Mouse (Mus musculus) kidney, postnatal 0 days (tissue): ENCODE results near the gene Tecr. TPM values are rescaled to one million over a fixed set of nuclear protein-coding genes. Genes with fewer than 3 reads are reported as not detected.
"Not testable (repeated sequence)": the region's sequence is repeated elsewhere in the genome, so short reads cannot be mapped to it uniquely, and the experiment has no call there.

ENCODE experiments used
- ATAC-seq: fragments of 200-750 bp; cut with Nextera tagmentation; replicated peaks from 2 replicates; pipeline ENCODE4 v1.8.0; 2017; ENCODE audit warnings: low read depth, moderate number of reproducible peaks, moderate TSS enrichment, moderate library complexity; ENCODE audit not compliant: low FRiP score
- DNase-seq: peaks from one replicate; pipeline ENCODE4 v3.0.0-alpha.2; 2016; ENCODE audit warnings: low spot score
- H3K27ac ChIP-seq: fragments of 300-500 bp; sonication (generic); 2 replicates; pipeline ENCODE4 v1.5.1; 2014; ENCODE audit warnings: mild to moderate bottlenecking
- H3K27me3 ChIP-seq: fragments of 300-500 bp; sonication (generic); 2 replicates; pipeline ENCODE4 v1.6.1; 2014; ENCODE audit warnings: low read length, mixed read lengths; ENCODE audit not compliant: insufficient read depth
- H3K36me3 ChIP-seq: fragments of 300-500 bp; sonication (generic); 2 replicates; pipeline ENCODE4 v1.6.1; 2014; ENCODE audit warnings: low read length, mixed read lengths; ENCODE audit not compliant: insufficient read depth
- H3K4me1 ChIP-seq: fragments of 300-500 bp; sonication (generic); replicated peaks from 2 replicates; pipeline ENCODE4 v1.6.1; 2014; ENCODE audit warnings: antibody characterized with exemption, low read length, mixed read lengths; ENCODE audit not compliant: insufficient read depth
- H3K4me2 ChIP-seq: fragments of 300-500 bp; sonication (generic); 2 replicates; pipeline ENCODE4 v1.6.1; 2014; ENCODE audit warnings: mild to moderate bottlenecking, low read length, moderate library complexity, mixed read lengths
- H3K4me3 ChIP-seq: fragments of 300-500 bp; sonication (generic); replicated peaks from 2 replicates; pipeline ENCODE4 v1.5.1; 2014; ENCODE audit warnings: low read depth, low read length
- H3K9ac ChIP-seq: fragments of 300-500 bp; sonication (generic); 2 replicates; pipeline ENCODE4 v1.6.1; 2014; ENCODE audit warnings: low read depth, low read length
- H3K9me3 ChIP-seq: fragments of 300-500 bp; sonication (generic); replicated peaks from 2 replicates; pipeline ENCODE4 v1.6.1; 2016; ENCODE audit warnings: low read length, inconsistent platforms, mixed read lengths
- CTCF ChIP-seq: IDR thresholded peaks from 2 replicates; pipeline ENCODE4 v1.5.1; 2016; ENCODE audit warnings: antibody characterized with exemption, low read depth, mild to moderate bottlenecking, moderate library complexity
- WGBS: fragments of 180-500 bp; shearing (Covaris S2); extraction: QIAGEN DNeasy Blood & Tissue Kit; methylation state at CpG from one replicate; pipeline ENCODE4 v1.1.7; 2014; 5-methylcytosine and 5-hydroxymethylcytosine counted together
- polyA plus RNA-seq: library from polyadenylated mRNA; unstranded; fragments of >200 nt; fragmentation: Nextera tagmentation; extraction: Ambion mirVana; gene quantifications from 2 replicates; pipeline ENCODE4 v1.2.1, GENCODE M21; 2015

Tecr gene
- polyA plus RNA-seq, 1 experiment from 2014 or later: 560 TPM

DNA sequence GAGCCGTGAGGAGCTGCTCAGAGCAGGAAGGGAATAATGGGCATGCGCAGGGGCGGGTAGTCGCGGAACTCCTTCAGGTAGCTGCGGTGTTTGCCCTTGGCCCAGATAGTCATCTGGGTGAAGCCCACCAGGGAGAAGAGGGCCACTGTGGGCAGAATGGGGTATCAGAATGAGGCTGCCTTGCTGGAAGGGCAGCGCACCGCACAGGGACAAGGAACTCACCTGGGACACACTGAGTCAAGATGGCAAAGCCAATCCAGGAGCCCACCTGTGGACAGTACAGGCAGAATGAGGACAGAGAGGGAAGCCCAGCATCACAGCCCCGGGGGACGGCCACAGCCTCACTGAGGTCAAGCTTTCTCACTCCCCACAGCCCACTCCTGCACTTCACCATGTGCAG, 36.0 kb downstream of the Tecr start:
- DNase-seq (no peak), ATAC-seq (no peak)
- H3K9ac ChIP-seq: no peak overlapping the region
- H3K4me3 ChIP-seq: no peak overlapping the region
- H3K27ac ChIP-seq: no peak overlapping the region
- peaks cover 20% of the 10 kb centered on the region; the same call in 1 of the 2 replicates for H3K36me3 ChIP-seq
- TF ChIP-seq CTCF: no peak
- WGBS: 87% methylated on average over 10 of the region's 10 CpGs
- no peak overlapping the region for H3K4me2 ChIP-seq
- no peaks in the 10 kb centered on the region for H3K27me3 ChIP-seq
- H3K4me1 ChIP-seq: peaks cover 36% of the 10 kb centered on the region
- no peaks in the 10 kb centered on the region for H3K9me3 ChIP-seq

DNA sequence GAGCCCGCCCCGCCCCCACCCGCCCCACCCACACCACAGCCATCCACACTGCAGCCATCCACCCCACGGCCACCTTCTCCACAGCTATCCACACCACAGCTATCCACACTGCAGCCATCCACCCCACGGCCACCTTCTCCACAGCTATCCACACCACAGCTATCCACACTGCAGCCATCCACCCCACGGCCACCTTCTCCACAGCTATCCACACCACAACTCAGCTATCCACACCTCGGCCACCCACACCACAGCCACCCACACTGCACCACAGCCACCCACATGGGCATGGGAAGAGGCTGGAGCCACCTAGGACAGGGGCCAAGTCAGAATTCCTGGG, 36.8 kb downstream of the Tecr start:
- not testable (repeated sequence) for ATAC-seq
- peaks cover 20% of the 10 kb centered on the region; the same call in 1 of the 2 replicates for H3K36me3 ChIP-seq

DNA sequence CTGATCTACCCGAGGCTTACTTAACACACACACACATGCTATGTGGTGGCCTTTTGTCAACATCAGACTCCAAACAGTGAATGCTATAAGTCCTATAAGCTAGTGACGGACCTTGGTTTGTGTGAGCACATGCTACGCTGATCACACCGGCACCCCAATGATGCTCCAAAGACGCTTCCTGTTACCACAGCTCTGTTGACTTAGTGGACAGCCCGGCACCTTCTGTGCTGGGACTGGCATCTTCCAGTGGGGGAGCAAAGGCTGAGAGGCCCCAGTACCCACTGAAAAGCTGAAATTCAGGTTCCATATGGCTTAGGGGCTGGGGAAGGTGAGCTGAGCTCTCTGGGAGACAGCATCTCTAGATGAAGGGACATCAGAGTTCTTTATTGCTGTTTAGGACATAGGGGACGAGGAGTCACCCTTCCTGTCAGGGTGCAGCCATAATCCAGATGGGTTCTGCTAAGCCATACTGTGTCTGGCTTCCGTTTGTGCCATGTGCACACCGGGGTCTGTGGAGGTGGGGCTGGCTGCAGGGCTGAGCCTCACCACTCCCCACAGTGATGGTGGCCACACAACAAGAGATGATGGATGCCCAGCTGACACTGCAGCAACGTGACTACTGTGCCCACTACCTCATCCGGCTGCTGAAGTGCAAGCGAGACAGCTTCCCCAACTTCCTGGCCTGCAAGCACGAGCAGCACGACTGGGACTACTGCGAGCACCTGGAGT, 37.3 kb downstream of the Tecr start:
- H3K9ac ChIP-seq: no peak overlapping the region
- WGBS: 84% methylated on average over 15 of the region's 15 CpGs
- H3K36me3 ChIP-seq: peaks cover 20% of the 10 kb centered on the region; the same call in 1 of the 2 replicates

More for the DNA sequence above, 36.8 kb downstream of the Tecr start:
- 97% methylated on average over 7 of the region's 7 CpGs for WGBS
- not testable (repeated sequence) for H3K27me3 ChIP-seq, H3K4me2 ChIP-seq, H3K9me3 ChIP-seq, H3K4me3 ChIP-seq, DNase-seq, H3K9ac ChIP-seq, H3K27ac ChIP-seq
- peaks cover 29% of the 10 kb centered on the region for H3K4me1 ChIP-seq

DNA sequence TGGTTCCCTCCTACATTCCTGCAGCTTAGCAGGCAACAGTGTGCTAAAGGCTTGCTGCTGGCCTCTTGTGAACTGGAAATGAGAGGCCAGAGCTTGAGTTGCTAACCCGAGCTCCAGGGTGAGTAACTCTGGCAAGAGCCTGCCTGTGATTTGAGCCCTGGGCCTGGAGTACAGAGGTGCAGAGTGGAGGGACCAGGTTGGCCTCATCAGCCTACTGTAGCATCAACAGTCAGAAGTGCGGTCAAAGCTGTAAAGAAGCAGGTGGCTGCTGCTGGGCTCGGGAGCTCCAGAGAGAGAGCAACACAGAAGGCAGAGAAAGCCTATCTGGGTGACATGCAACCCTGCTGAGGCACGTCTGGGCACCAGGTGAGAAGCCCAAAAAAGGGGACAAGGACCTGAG, 38.6 kb downstream of the Tecr start:
- DNase-seq (no peak), ATAC-seq (no peak)
- Histone ChIP-seq H3K4me1 (peaks cover 11% of the 10 kb centered on the region), H3K9ac (no peak overlapping the region), H3K27me3 (no peaks in the 10 kb centered on the region), H3K9me3 (no peaks in the 10 kb centered on the region), H3K4me2 (no peak overlapping the region), H3K27ac (no peak overlapping the region; the same call in 1 of the 2 replicates), H3K4me3 (no peak overlapping the region), H3K36me3 (peaks cover 20% of the 10 kb centered on the region; the same call in 1 of the 2 replicates)
- no peak for TF ChIP-seq CTCF
- WGBS: 62% methylated on average over 4 of the region's 4 CpGs

More for the DNA sequence above, 37.3 kb downstream of the Tecr start:
- Histone ChIP-seq H3K4me3 (no peak overlapping the region), H3K9me3 (no peaks in the 10 kb centered on the region), H3K27ac (no peak overlapping the region), H3K27me3 (no peaks in the 10 kb centered on the region), H3K4me2 (no peak overlapping the region), H3K4me1 (peaks cover 23% of the 10 kb centered on the region)
- ATAC-seq: no peak
- TF ChIP-seq CTCF: no peak
- no peak for DNase-seq

DNA sequence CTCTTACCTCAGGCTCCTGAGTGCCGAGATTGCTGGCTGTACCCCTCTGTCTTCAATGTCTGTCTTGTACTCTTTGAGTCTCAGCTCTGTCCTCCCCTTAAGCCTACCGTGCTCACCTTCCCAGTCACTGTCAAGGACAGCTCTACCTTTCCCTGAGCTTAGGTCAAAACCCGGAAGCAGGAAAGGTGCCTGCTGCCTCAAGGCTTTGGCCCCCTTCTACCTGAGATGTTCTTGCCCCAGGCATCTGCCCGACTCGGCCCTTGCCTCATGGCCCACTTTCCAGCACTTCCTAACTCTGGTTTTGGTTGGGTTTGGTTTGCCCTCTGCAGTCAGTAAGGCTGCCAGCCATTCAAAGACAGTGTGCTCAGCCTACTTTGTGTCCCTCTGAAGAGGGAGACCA, 39.0 kb downstream of the Tecr start:
- 74% methylated on average over 5 of the region's 5 CpGs for WGBS
- ATAC-seq: no peak

DNA sequence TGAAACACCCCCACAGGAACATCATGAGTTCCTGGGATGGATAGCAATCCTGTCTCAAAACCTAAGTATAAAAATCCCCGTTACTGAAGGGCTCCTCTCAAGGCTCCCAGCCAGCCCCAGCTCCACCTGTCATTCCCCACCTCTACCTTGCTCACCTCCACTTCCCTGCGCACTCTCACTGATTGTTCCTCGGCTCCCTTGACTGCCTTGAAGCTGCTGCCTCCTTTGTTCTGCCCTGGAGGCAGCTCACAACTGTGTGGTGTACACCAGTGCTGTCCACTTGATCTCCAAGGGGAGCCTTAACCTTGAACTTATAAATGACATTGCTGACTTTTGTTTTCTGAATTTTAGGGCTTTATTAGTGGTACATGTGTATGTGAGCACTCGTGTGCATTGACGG, 39.6 kb downstream of the Tecr start:
- Histone ChIP-seq H3K9ac (peak overlapping the region; percentile 77; the same call in 1 of the 2 replicates), H3K4me2 (no peak overlapping the region), H3K9me3 (no peaks in the 10 kb centered on the region), H3K27ac (no peak overlapping the region), H3K4me3 (no peak overlapping the region), H3K36me3 (peaks cover 20% of the 10 kb centered on the region; the same call in 1 of the 2 replicates), H3K4me1 (peaks cover 10% of the 10 kb centered on the region), H3K27me3 (no peaks in the 10 kb centered on the region)
- WGBS: 61% methylated on average over 5 of the region's 5 CpGs
- DNase-seq: no peak
- no peak for ATAC-seq
- TF ChIP-seq CTCF: no peak

More for the DNA sequence above, 39.0 kb downstream of the Tecr start:
- no peak for DNase-seq
- H3K36me3 ChIP-seq: peaks cover 20% of the 10 kb centered on the region; the same call in 1 of the 2 replicates
- no peak for TF ChIP-seq CTCF
- no peak overlapping the region for H3K4me2 ChIP-seq
- no peak overlapping the region for H3K27ac ChIP-seq
- no peaks in the 10 kb centered on the region for H3K27me3 ChIP-seq
- H3K9ac ChIP-seq: no peak overlapping the region
- no peaks in the 10 kb centered on the region for H3K9me3 ChIP-seq
- no peak overlapping the region for H3K4me3 ChIP-seq
- peaks cover 10% of the 10 kb centered on the region for H3K4me1 ChIP-seq
